Mouse (Mus musculus) CH12.LX (cell line): ENCODE results near the gene Glis3. TPM values are rescaled to one million over a fixed set of nuclear protein-coding genes. Genes with fewer than 3 reads are reported as not detected.

Experiments used
- DNase-seq: peaks from one replicate; pipeline ENCODE4 v3.0.0-alpha.2; 2013; ENCODE audit errors: extremely low read depth
- H3K27ac ChIP-seq: 2 replicates; pipeline ENCODE4 v1.5.1; 2012; ENCODE audit warnings: low read depth, mild to moderate bottlenecking, control low read depth, moderate library complexity; ENCODE audit not compliant: insufficient read depth
- H3K27me3 ChIP-seq: replicated peaks from 2 replicates; pipeline ENCODE3; 2012; ENCODE audit warnings: inconsistent platforms
- H3K36me3 ChIP-seq, 2 experiments: replicated peaks in 1 of 2; 2 replicates each; pipeline versions ENCODE3 to v1.6.1; 2012; ENCODE audit warnings: inconsistent platforms in 1 of 2, low read length in 1 of 2, mild to moderate bottlenecking in 1 of 2, mixed read lengths in 1 of 2, moderate library complexity in 1 of 2; ENCODE audit not compliant: control insufficient read depth in 1 of 2, insufficient read depth in 1 of 2
- H3K4me1 ChIP-seq, 2 experiments: 2 replicates each; pipeline ENCODE4 v1.6.1; 2012; ENCODE audit warnings: inconsistent platforms in 1 of 2, moderate library complexity in 1 of 2; ENCODE audit not compliant: insufficient read depth in 2 of 2, control insufficient read depth in 1 of 2
- H3K4me2 ChIP-seq: 2 replicates; pipeline ENCODE4 v1.6.1; 2012; ENCODE audit warnings: low read depth, mild to moderate bottlenecking, control low read depth; ENCODE audit not compliant: poor library complexity, insufficient read depth, severe bottlenecking
- H3K4me3 ChIP-seq, 3 experiments: fragments of 150-350 bp in 1 of 3; sonication (generic) in 1 of 3; replicated peaks in 1 of 3; 2 replicates each; pipeline versions ENCODE3 to v1.5.1; 2011 to 2012; ENCODE audit warnings: low read depth in 2 of 3, low read length in 2 of 3, mild to moderate bottlenecking in 2 of 3, moderate library complexity in 2 of 3, control low read depth in 1 of 3, improper control_type of control experiment in 1 of 3, inconsistent platforms in 1 of 3, mixed read lengths in 1 of 3; ENCODE audit not compliant: poor library complexity in 1 of 3
- H3K79me2 ChIP-seq: replicated peaks from 2 replicates; pipeline ENCODE4 v1.6.1; 2012; ENCODE audit warnings: mild to moderate bottlenecking, moderate library complexity; ENCODE audit not compliant: control insufficient read depth, poor library complexity, insufficient read depth, severe bottlenecking; ENCODE audit errors: extremely low read depth
- H3K9ac ChIP-seq: 2 replicates; pipeline ENCODE4 v1.6.1; 2012; ENCODE audit warnings: low read depth, mild to moderate bottlenecking, control low read depth, moderate library complexity; ENCODE audit not compliant: insufficient read depth
- H3K9me3 ChIP-seq: replicated peaks from 2 replicates; pipeline ENCODE3; 2012; ENCODE audit warnings: low read length, inconsistent platforms, mixed read lengths
- BHLHE40 ChIP-seq: IDR thresholded peaks from 2 replicates; pipeline ENCODE4 v1.6.1; 2011; ENCODE audit warnings: mild to moderate bottlenecking, low read depth, low read length, improper control_type of control experiment
- CHD1 ChIP-seq: IDR thresholded peaks from 2 replicates; pipeline ENCODE4 v1.6.1; 2012; ENCODE audit warnings: low read depth, low read length, improper control_type of control experiment, inconsistent platforms
- CHD2 ChIP-seq: IDR thresholded peaks from 2 replicates; pipeline ENCODE4 v1.6.1; 2011; ENCODE audit warnings: low read length, improper control_type of control experiment
- E2F4 ChIP-seq: IDR thresholded peaks from 2 replicates; pipeline ENCODE4 v1.6.1; 2011; ENCODE audit warnings: low read depth, low read length, improper control_type of control experiment; ENCODE audit not compliant: insufficient replicate concordance
- ETS1 ChIP-seq: conservative IDR thresholded peaks from 2 replicates; pipeline ENCODE4 v1.6.1; 2012; ENCODE audit warnings: low read depth, mild to moderate bottlenecking, inconsistent platforms, low read length, improper control_type of control experiment, moderate library complexity
- IRF4 ChIP-seq: IDR thresholded peaks from 2 replicates; pipeline ENCODE4 v1.6.1; 2014; ENCODE audit warnings: low read depth, mild to moderate bottlenecking, inconsistent platforms, low read length, improper control_type of control experiment
- JUN ChIP-seq: IDR thresholded peaks from 2 replicates; pipeline ENCODE4 v1.6.1; 2011; ENCODE audit warnings: low read depth, mild to moderate bottlenecking, low read length, improper control_type of control experiment, moderate library complexity; ENCODE audit not compliant: insufficient read depth
- KAT2A ChIP-seq: IDR thresholded peaks from 2 replicates; pipeline ENCODE4 v1.6.1; 2012; ENCODE audit warnings: low read length, improper control_type of control experiment, inconsistent platforms; ENCODE audit not compliant: insufficient replicate concordance
- MAZ ChIP-seq: IDR thresholded peaks from 2 replicates; pipeline ENCODE4 v1.6.1; 2012; ENCODE audit warnings: low read depth, mild to moderate bottlenecking, inconsistent platforms, low read length, improper control_type of control experiment, moderate library complexity
- MEF2A ChIP-seq: IDR thresholded peaks from 2 replicates; pipeline ENCODE4 v1.6.1; 2014; ENCODE audit warnings: low read depth, mild to moderate bottlenecking, inconsistent platforms, low read length, improper control_type of control experiment, borderline replicate concordance
- MXI1 ChIP-seq: IDR thresholded peaks from 2 replicates; pipeline ENCODE4 v1.6.1; 2011; ENCODE audit warnings: mild to moderate bottlenecking, low read depth, low read length, improper control_type of control experiment
- MYC ChIP-seq: IDR thresholded peaks from 2 replicates; pipeline ENCODE4 v1.6.1; 2011; ENCODE audit warnings: low read depth, mild to moderate bottlenecking, improper control_type of control experiment, low read length
- NELFE ChIP-seq: IDR thresholded peaks from 2 replicates; pipeline ENCODE4 v1.6.1; 2011; ENCODE audit warnings: low read depth, low read length, improper control_type of control experiment
- PAX5 ChIP-seq: IDR thresholded peaks from 2 replicates; pipeline ENCODE4 v1.6.1; 2012; ENCODE audit warnings: low read length, inconsistent platforms, mixed read lengths
- POLR2A ChIP-seq: IDR thresholded peaks from 2 replicates; pipeline ENCODE4 v1.6.1; 2011; ENCODE audit warnings: low read depth, mild to moderate bottlenecking, improper control_type of control experiment, low read length
- RAD21 ChIP-seq: IDR thresholded peaks from 2 replicates; pipeline ENCODE4 v1.6.1; 2011; ENCODE audit warnings: low read depth, mild to moderate bottlenecking, low read length, improper control_type of control experiment, moderate library complexity
- UBTF ChIP-seq: IDR thresholded peaks from 2 replicates; pipeline ENCODE4 v1.6.1; 2012; ENCODE audit warnings: low read depth, mild to moderate bottlenecking, inconsistent platforms, low read length, improper control_type of control experiment, moderate library complexity
- USF2 ChIP-seq: conservative IDR thresholded peaks from 2 replicates; pipeline ENCODE4 v1.6.1; 2011; ENCODE audit warnings: low read depth, low read length, improper control_type of control experiment
- ZC3H11A ChIP-seq: IDR thresholded peaks from 2 replicates; pipeline ENCODE4 v1.6.1; 2012; ENCODE audit warnings: low read depth, mild to moderate bottlenecking, inconsistent platforms, low read length, improper control_type of control experiment
- dilution Hi-C: fragments of 300-500 bp; cut with MboI; formaldehyde crosslinking; loops from 2 replicates; pipeline ENCODE4 v1.14.3; 2020; ENCODE audit warnings: low sequenced_read_pairs; ENCODE audit not compliant: extremely low pct_unique_long_range_greater_than_20kb, extremely low pct_ligation_motif_present
- in situ Hi-C: fragments of 300-500 bp; cut with MboI; formaldehyde crosslinking; loops from 3 replicates; pipeline ENCODE4 v1.14.3; 2019; ENCODE audit warnings: low sequenced_read_pairs, low pct_ligation_motif_present, low pct_unique_long_range_greater_than_20kb, mixed read lengths
- polyA plus RNA-seq: library from polyadenylated mRNA; unstranded; fragments of >175 nt; gene quantifications from 2 replicates; pipeline ENCODE4 v1.2.1, GENCODE M21; 2012; ENCODE audit warnings: low read depth; ENCODE audit not compliant: insufficient read length
- total RNA-seq, 2 experiments: library from RNA; depleted of rRNA; stranded (reverse); fragments of 300-350 nt in 1 of 2; fragments of >200 nt in 1 of 2; gene quantifications; 2 replicates each; pipeline ENCODE4 v1.2.3; 2012 to 2014

Glis3 gene
- total and polyA plus RNA-seq, 3 experiments, result not detected

DNA sequence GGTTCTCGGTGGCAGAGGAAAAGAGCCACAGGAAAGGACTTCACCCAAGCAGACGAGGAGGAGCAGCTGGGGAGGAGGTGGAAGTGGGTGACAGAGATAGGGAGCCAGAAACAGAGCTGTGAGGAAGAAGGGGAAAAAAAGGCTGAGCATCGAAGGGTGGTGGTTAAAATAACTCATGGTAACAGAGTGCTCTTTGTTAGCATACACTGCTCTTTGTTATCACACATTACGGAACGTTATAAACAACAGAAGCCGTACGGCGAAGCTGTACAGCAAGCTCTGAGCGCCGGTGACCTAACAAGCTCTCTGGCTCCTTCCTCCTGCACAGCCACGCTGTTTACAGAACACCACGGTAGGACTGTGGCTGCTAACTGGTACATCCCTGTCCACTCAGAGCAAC lies 176.9 kb downstream of the Glis3 start:
- no peak for TF ChIP-seq CHD2
- Histone ChIP-seq H3K9me3 (no peaks in the 10 kb centered on the region), H3K9ac (no peak overlapping the region), H3K36me3 (no peaks in the 10 kb centered on the region), H3K27ac (no peak overlapping the region), H3K4me2 (no peak overlapping the region), H3K4me3 (no peak overlapping the region), H3K79me2 (no peaks in the 10 kb centered on the region), H3K27me3 (no peaks in the 10 kb centered on the region), H3K4me1 (no peaks in the 10 kb centered on the region)
- in situ Hi-C loops, result loop anchor here (25.0 kb wide), 1 partner anchor 341 kb away; no protein-coding TSS in a partner anchor
- DNase-seq, result no peak
- dilution Hi-C loops, result no loop called here

DNA sequence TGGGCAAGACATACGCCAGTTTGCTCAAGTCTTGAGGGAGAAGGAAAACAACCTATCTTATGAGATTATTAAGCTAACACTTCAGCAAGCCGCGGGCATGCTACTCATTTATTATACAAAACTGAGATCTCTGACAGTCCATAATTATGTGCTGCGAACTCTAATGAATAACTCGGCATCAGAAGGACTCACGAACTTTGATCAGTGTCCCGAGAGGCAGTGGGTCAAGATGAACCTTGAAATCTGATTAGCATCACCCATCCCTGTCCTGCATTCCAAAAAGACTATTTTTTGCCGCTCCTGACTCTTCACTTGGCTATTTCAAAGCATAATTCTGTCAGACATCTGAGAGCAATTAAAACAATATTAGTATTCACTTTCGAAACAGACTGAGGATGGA lies 178.9 kb downstream of the Glis3 start:
- TF ChIP-seq ZC3H11A (no peak), JUN (no peak), NELFE (no peak), IRF4 (no peak), PAX5 (no peak), UBTF (no peak), MAZ (no peak), MEF2A (no peak), MXI1 (no peak), POLR2A (no peak), USF2 (no peak), RAD21 (no peak), E2F4 (no peak), KAT2A (no peak), ETS1 (no peak), CHD1 (no peak), MYC (no peak), BHLHE40 (no peak)
- no peak overlapping the region for H3K9ac ChIP-seq
- in situ Hi-C loops, result loop anchor here (25.0 kb wide), 1 partner anchor 339 kb away; no protein-coding TSS in a partner anchor
- no peak overlapping the region for H3K27ac ChIP-seq
- H3K27me3 ChIP-seq, result no peaks in the 10 kb centered on the region
- H3K9me3 ChIP-seq, result no peaks in the 10 kb centered on the region
- H3K79me2 ChIP-seq, result no peaks in the 10 kb centered on the region
- dilution Hi-C loops, result no loop called here
- no peak overlapping the region for H3K4me2 ChIP-seq
- no peak for DNase-seq
- no peak overlapping the region for H3K4me3 ChIP-seq
- no peaks in the 10 kb centered on the region for H3K36me3 ChIP-seq
- no peaks in the 10 kb centered on the region for H3K4me1 ChIP-seq
